Mouse (Mus musculus) neural tube, embryonic 15.5 days (tissue): ENCODE measurements around the gene Prickle4. TPM values are rescaled to one million over a fixed set of nuclear protein-coding genes. Genes with fewer than 3 reads are reported as not detected.
A peak's percentile ranks its signal among the peaks of the same experiment; 100 is the strongest.
"Not testable (repeated sequence)": the region's sequence is repeated elsewhere in the genome, so short reads cannot be mapped to it uniquely, and the experiment has no call there.

Experiments used
- ATAC-seq: fragments of 200-750 bp; cut with Nextera tagmentation; 2 replicates; pipeline ENCODE4 v1.8.0; 2017; ENCODE audit warnings: mild to moderate bottlenecking, moderate TSS enrichment, moderate library complexity; ENCODE audit not compliant: low FRiP score
- H3K27ac ChIP-seq: fragments of 300-500 bp; sonication (generic); replicated peaks from 2 replicates; pipeline ENCODE4 v1.5.1; 2015; ENCODE audit warnings: mild to moderate bottlenecking, inconsistent platforms
- H3K27me3 ChIP-seq: fragments of 300-500 bp; sonication (generic); replicated peaks from 2 replicates; pipeline ENCODE4 v1.6.1; 2015; ENCODE audit warnings: inconsistent platforms
- H3K36me3 ChIP-seq: fragments of 300-500 bp; sonication (generic); 2 replicates; pipeline ENCODE4 v1.6.1; 2015; ENCODE audit warnings: inconsistent platforms
- H3K4me1 ChIP-seq: fragments of 300-500 bp; sonication (generic); 2 replicates; pipeline ENCODE4 v1.6.1; 2015; ENCODE audit warnings: inconsistent platforms
- H3K4me2 ChIP-seq: fragments of 300-500 bp; sonication (generic); 2 replicates; pipeline ENCODE4 v1.6.1; 2015; ENCODE audit warnings: inconsistent platforms, mild to moderate bottlenecking, moderate library complexity
- H3K4me3 ChIP-seq: fragments of 300-500 bp; sonication (generic); replicated peaks from 2 replicates; pipeline ENCODE4 v1.5.1; 2015; ENCODE audit warnings: mild to moderate bottlenecking, inconsistent platforms
- H3K9ac ChIP-seq: fragments of 300-500 bp; sonication (generic); replicated peaks from 2 replicates; pipeline ENCODE4 v1.6.1; 2015; ENCODE audit warnings: mild to moderate bottlenecking, inconsistent platforms
- H3K9me3 ChIP-seq: fragments of 300-500 bp; sonication (generic); replicated peaks from 2 replicates; pipeline ENCODE4 v1.6.1; 2016; ENCODE audit warnings: inconsistent platforms
- WGBS: fragments of 180-500 bp; shearing (Covaris S2); methylation state at CpG from one replicate; pipeline ENCODE4 v1.1.7; 2015; ENCODE audit warnings: mixed read lengths; 5-methylcytosine and 5-hydroxymethylcytosine counted together
- polyA plus RNA-seq: library from polyadenylated mRNA; unstranded; fragments of >200 nt; fragmentation: Nextera tagmentation; extraction: Ambion mirVana; gene quantifications from 2 replicates; pipeline ENCODE4 v1.2.1, GENCODE M21; 2015

Gene Prickle4
- polyA plus RNA-seq, 1 experiment from 2014 or later = 1.1 TPM

GRCm38 (mm10) chr17:47658741-47659243 lies 35.7 kb downstream of the Prickle4 start:
- ATAC-seq = no peak
- no peaks in the 10 kb centered on the region for H3K27me3 ChIP-seq
- H3K4me1 ChIP-seq = peaks cover 5% of the 10 kb centered on the region; the same call in 1 of the 2 replicates
- no peaks in the 10 kb centered on the region for H3K9me3 ChIP-seq
- H3K4me3 ChIP-seq = no peak overlapping the region
- WGBS = 87% methylated on average over 3 of the region's 3 CpGs
- H3K27ac ChIP-seq = no peak overlapping the region
- no peak overlapping the region for H3K9ac ChIP-seq
- 0 out of 2 replicates have a peak, but pooled peaks cover under 1% of the 10 kb centered on the region for H3K36me3 ChIP-seq
- no peak overlapping the region for H3K4me2 ChIP-seq

DNA sequence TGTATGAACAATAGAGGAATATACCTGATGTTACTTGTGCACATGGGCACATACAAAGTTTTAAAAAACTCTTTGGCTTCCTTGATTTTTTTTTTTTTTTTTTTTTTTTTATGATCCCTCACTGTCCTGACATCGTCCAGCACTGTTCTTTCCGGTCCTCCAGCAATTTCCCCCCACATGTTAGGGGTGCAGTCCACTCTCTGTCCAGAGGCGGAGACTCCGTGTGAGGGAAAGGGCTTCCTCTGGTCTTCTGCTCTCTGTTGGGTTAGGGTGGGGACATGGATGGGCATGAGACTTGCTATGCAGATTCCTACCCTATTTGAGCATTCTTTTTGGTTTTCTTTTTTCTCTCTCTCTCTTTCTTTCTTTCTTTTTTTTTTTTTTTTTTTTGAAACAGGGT lies 36.6 kb downstream of the Prickle4 start:
- WGBS = 84% methylated on average over 4 of the region's 4 CpGs
- Histone ChIP-seq H3K4me3 (no peak overlapping the region), H3K9me3 (no peaks in the 10 kb centered on the region), H3K4me1 (no peaks in the 10 kb centered on the region), H3K4me2 (no peak overlapping the region), H3K27me3 (no peaks in the 10 kb centered on the region), H3K36me3 (0 out of 2 replicates have a peak, but pooled peaks cover 3% of the 10 kb centered on the region), H3K27ac (no peak overlapping the region), H3K9ac (no peak overlapping the region)
- no peak for ATAC-seq

DNA sequence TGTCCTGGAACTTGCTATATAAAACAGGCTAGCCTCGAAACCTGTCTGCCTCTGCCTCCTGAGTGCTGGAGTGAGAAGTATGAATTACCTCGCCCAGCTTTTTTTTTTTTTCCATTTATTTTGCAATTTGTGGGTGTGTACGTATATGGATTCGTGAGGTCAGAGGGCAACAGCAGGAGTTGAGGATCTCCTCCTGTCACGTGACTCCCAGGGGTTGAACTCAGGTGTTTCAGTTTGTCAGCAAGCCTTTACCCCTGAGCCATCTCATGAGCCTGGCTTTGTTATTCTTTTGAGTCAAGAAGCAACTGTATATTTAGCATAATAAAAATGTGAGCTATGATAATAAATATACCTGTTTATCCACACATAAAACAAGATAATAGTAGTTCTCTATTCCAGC lies 38.8 kb downstream of the Prickle4 start:
- no peak overlapping the region for H3K4me3 ChIP-seq
- H3K4me2 ChIP-seq = no peak overlapping the region
- H3K4me1 ChIP-seq = no peaks in the 10 kb centered on the region
- H3K36me3 ChIP-seq = peaks cover 6% of the 10 kb centered on the region; the same call in 1 of the 2 replicates
- H3K27ac ChIP-seq = no peak overlapping the region
- WGBS = 85% methylated on average over 5 of the region's 5 CpGs
- no peaks in the 10 kb centered on the region for H3K27me3 ChIP-seq
- H3K9ac ChIP-seq = no peak overlapping the region
- H3K9me3 ChIP-seq = no peaks in the 10 kb centered on the region
- ATAC-seq = no peak

DNA sequence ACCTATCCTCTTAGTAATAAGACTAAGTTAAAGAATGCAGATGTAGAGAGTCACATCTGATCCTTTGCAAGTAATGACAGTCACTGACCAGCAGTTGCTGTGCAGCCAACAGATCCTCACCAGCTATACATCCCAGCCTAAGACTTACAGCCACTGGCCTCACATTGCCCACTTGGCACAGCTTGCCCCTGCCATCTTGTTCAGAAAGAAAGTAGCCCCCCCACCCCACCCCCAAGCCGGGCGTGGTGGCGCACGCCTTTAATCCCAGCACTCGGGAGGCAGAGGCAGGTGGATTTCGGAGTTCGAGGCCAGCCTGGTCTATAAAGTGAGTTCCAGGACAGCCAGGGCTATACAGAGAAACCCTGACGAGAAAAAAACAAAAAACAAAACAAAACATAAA lies 40.2 kb downstream of the Prickle4 start:
- H3K9ac ChIP-seq, H3K4me3 ChIP-seq, H3K4me2 ChIP-seq, H3K4me1 ChIP-seq, H3K9me3 ChIP-seq, H3K27me3 ChIP-seq, H3K27ac ChIP-seq, ATAC-seq: not testable (repeated sequence)
- WGBS = 95% methylated on average over 8 of the region's 8 CpGs
- H3K36me3 ChIP-seq = peaks cover 10% of the 10 kb centered on the region; the same call in 1 of the 2 replicates

DNA sequence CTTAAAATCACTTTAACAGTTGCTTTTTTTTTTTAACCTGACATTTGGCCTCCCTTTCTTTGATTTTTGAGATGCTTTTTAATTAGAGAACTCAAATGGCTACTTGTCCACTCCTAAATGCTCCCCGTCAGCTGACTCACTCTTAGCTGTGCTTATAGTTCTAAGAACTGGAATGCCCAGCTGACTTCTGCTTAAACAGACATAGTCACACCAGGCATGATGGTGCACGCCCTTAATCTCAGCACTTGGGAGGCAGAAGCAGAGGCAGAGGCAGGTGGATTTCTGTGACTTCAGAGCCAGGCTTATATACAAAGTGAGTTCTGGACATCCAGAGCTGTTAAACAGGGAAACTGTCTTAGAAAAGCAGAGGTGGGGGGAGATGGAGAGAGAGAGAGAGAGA lies 42.6 kb downstream of the Prickle4 start:
- no peaks in the 10 kb centered on the region for H3K9me3 ChIP-seq
- 0 out of 2 replicates have a peak, but pooled peaks cover 6% of the 10 kb centered on the region for H3K4me1 ChIP-seq
- no peak overlapping the region for H3K27ac ChIP-seq
- 73% methylated on average over 2 of the region's 2 CpGs for WGBS
- peaks cover 10% of the 10 kb centered on the region; the same call in 1 of the 2 replicates for H3K36me3 ChIP-seq
- no peaks in the 10 kb centered on the region for H3K27me3 ChIP-seq
- no peak for ATAC-seq
- H3K4me2 ChIP-seq = no peak overlapping the region
- no peak overlapping the region for H3K9ac ChIP-seq
- H3K4me3 ChIP-seq = no peak overlapping the region

DNA sequence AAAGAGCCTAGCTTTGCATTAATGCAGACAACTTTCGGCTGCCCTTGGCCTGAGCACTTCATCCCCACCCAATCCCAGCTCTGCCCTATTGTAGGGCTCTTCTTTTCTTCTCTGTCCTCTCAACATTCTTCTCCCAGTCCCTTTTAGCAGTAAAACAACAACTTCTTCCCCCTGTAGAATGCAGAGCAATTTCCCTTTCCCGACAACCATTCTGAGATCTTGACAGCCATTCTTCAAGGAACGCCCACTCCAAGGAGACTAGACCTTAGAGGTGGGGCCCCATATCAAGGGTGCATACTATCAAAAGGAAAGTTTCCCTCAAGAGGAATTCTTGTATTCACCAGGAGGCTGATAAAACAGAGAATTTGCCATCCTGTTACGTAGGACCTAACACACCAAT lies 45.6 kb downstream of the Prickle4 start:
- H3K27ac ChIP-seq = peak overlapping the region; percentile 13; the same call in 1 of the 2 replicates
- ATAC-seq = no peak
- H3K4me2 ChIP-seq = no peak overlapping the region

DNA sequence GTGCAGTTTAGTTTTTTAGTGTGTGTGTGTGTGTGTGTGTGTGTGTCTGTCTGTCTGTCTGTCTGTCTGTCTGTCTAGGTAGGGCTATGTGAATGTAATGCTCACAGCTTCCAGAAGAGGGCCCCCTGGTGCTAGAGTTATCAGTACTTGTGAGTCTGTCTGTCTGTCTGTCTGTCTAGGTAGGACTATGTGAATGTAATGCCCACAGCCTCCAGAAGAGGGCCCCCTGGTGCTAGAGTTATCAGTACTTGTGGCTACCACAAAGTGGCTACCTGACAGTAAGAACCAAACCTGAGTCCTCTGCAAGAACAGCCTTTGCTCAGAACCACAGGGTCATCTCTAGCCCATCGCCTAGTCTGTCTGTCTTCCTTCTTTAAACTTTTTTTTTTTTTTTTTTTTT lies 47.9 kb downstream of the Prickle4 start:
- no peaks in the 10 kb centered on the region for H3K9me3 ChIP-seq
- no peak overlapping the region for H3K27ac ChIP-seq
- no peak overlapping the region for H3K4me3 ChIP-seq
- H3K9ac ChIP-seq = no peak overlapping the region
- no peak for ATAC-seq
- peaks cover 7% of the 10 kb centered on the region; the same call in 1 of the 2 replicates for H3K36me3 ChIP-seq
- no peaks in the 10 kb centered on the region for H3K27me3 ChIP-seq
- H3K4me1 ChIP-seq = peaks cover 11% of the 10 kb centered on the region; the same call in 1 of the 2 replicates
- WGBS = 73% methylated on average over 1 of the region's 1 CpGs
- no peak overlapping the region for H3K4me2 ChIP-seq

More for the DNA sequence above, 45.6 kb downstream of the Prickle4 start:
- Histone ChIP-seq H3K9me3 (no peaks in the 10 kb centered on the region), H3K4me3 (no peak overlapping the region), H3K27me3 (no peaks in the 10 kb centered on the region), H3K36me3 (peaks cover 10% of the 10 kb centered on the region; the same call in 1 of the 2 replicates), H3K9ac (no peak overlapping the region), H3K4me1 (peaks cover 11% of the 10 kb centered on the region; the same call in 1 of the 2 replicates)
- WGBS = 28% methylated on average over 4 of the region's 4 CpGs

DNA sequence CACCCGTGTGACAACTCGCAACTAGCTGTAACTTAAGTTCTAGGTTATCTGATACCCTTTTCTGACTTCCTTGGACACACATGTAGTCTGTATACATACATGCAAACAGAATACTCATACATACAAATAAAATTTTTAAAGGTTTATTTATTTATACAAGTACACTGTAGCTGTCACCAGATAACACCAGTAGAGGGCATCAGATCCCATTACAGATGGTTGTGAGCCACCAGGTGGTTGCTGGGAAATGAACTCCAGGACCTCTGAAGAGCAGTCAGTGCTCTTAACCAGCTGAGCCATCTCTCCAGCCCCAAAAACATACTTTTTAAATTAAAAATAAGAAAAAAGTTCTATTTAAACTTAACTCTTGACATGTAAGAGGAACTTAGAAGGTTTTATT lies 51.5 kb downstream of the Prickle4 start:
- H3K4me2 ChIP-seq = no peak overlapping the region
- no peak overlapping the region for H3K9ac ChIP-seq
- 89% methylated on average over 2 of the region's 2 CpGs for WGBS
- H3K9me3 ChIP-seq = no peaks in the 10 kb centered on the region
- peaks cover 9% of the 10 kb centered on the region for H3K4me1 ChIP-seq
- H3K4me3 ChIP-seq = no peak overlapping the region
- H3K36me3 ChIP-seq = no peaks in the 10 kb centered on the region
- no peak overlapping the region for H3K27ac ChIP-seq
- H3K27me3 ChIP-seq = no peaks in the 10 kb centered on the region
- no peak for ATAC-seq

Other genes starting within 250 kb of the Prickle4 start
- gene Taf8, start 192.4 kb downstream of the Prickle4 start, polyA plus RNA-seq = 19.5 and 21.5 TPM in 2 replicates
- gene Ccnd3, start 189.7 kb downstream of the Prickle4 start, polyA plus RNA-seq = 76.5 and 139 TPM in 2 replicates
- 34.7 and 37.1 TPM in 2 replicates for gene Bysl, start 83.2 kb downstream of the Prickle4 start, polyA plus RNA-seq
- gene Med20, start 83.2 kb downstream of the Prickle4 start, polyA plus RNA-seq = 36.9 and 39.8 TPM in 2 replicates
- 2.5 and 2.9 TPM in 2 replicates for gene Gm20517, start 83.1 kb downstream of the Prickle4 start, polyA plus RNA-seq
- 6.1 and 6.8 TPM in 2 replicates for gene Usp49, start 64.0 kb downstream of the Prickle4 start, polyA plus RNA-seq
- gene Tomm6, start 6.3 kb downstream of the Prickle4 start, polyA plus RNA-seq = 301 and 304 TPM in 2 replicates
- 52.5 and 60.6 TPM in 2 replicates for gene Frs3, start 5.7 kb downstream of the Prickle4 start, polyA plus RNA-seq
- gene Gm21981, start 281 bp downstream of the Prickle4 start, polyA plus RNA-seq = 1.5 and 1.6 TPM in 2 replicates
- gene Pgc, start 32.1 kb upstream of the Prickle4 start, polyA plus RNA-seq = 0.17 TPM in 1 of 2 replicates, not detected in the other
- gene Tfeb, start 42.3 kb upstream of the Prickle4 start, polyA plus RNA-seq = 3.7 and 5.5 TPM in 2 replicates
- gene Mdfi, start 140.0 kb upstream of the Prickle4 start, polyA plus RNA-seq = 3.3 and 4.4 TPM in 2 replicates
- gene Foxp4, start 229.9 kb upstream of the Prickle4 start, polyA plus RNA-seq = 30.3 and 31.9 TPM in 2 replicates